Mouse (Mus musculus): ENCODE data around the gene Ddx21. TPM values are rescaled to one million over a fixed set of nuclear protein-coding genes. Genes with fewer than 3 reads are reported as not detected.
"Not testable (repeated sequence)": the region's sequence is repeated elsewhere in the genome, so short reads cannot be mapped to it uniquely, and the experiment has no call there.

Ddx21 gene
- polyA plus RNA-seq, 1 experiment from 2014 or later = 27.4 TPM

GRCm38 (mm10) chr10:62588616-62589015 lies 13.5 kb downstream of the Ddx21 start:
- no peaks in the 10 kb centered on the region for H3K4me1 ChIP-seq
- WGBS = 85% methylated on average over 4 of the region's 4 CpGs
- no peaks in the 10 kb centered on the region for H3K27me3 ChIP-seq
- H3K9me3 ChIP-seq = no peaks in the 10 kb centered on the region
- peaks cover 94% of the 10 kb centered on the region for H3K36me3 ChIP-seq
- no peak overlapping the region for H3K27ac ChIP-seq (replicated peaks)
- ATAC-seq (ENCODE audit: low FRiP score, low read depth) = no peak
- no peak overlapping the region for H3K4me3 ChIP-seq
- no peak overlapping the region for H3K4me2 ChIP-seq (replicated peaks)
- H3K9ac ChIP-seq (replicated peaks) = no peak overlapping the region

- no peak overlapping the region for H3K4me2 ChIP-seq (replicated peaks)
- H3K27me3 ChIP-seq = no peaks in the 10 kb centered on the region
- peaks cover 83% of the 10 kb centered on the region for H3K36me3 ChIP-seq
- no peak overlapping the region for H3K27ac ChIP-seq (replicated peaks)
- no peak overlapping the region for H3K9ac ChIP-seq (replicated peaks)
- 94% methylated on average over 1 of the region's 1 CpGs for WGBS
- ATAC-seq (ENCODE audit: low FRiP score, low read depth) = no peak
- peaks cover 2% of the 10 kb centered on the region; the same call in 1 of the 2 replicates for H3K4me1 ChIP-seq
- no peak overlapping the region for H3K4me3 ChIP-seq
- H3K9me3 ChIP-seq = no peaks in the 10 kb centered on the region
Measured at GRCm38 (mm10) chr10:62583245-62583644, 18.8 kb downstream of the Ddx21 start.

- Histone ChIP-seq H3K4me1 (peaks cover 2% of the 10 kb centered on the region; the same call in 1 of the 2 replicates), H3K36me3 (peaks cover 77% of the 10 kb centered on the region), H3K9me3 (no peaks in the 10 kb centered on the region), H3K4me3 (no peak overlapping the region), H3K9ac (replicated peaks) (no peak overlapping the region), H3K27ac (replicated peaks) (no peak overlapping the region), H3K4me2 (replicated peaks) (no peak overlapping the region), H3K27me3 (no peaks in the 10 kb centered on the region)
- WGBS = 92% methylated on average over 7 of the region's 7 CpGs
- no peak for ATAC-seq (ENCODE audit: low FRiP score, low read depth)
Measured at GRCm38 (mm10) chr10:62582701-62583100, 19.4 kb downstream of the Ddx21 start.

- no peaks in the 10 kb centered on the region for H3K27me3 ChIP-seq
- H3K4me1 ChIP-seq = peaks cover 7% of the 10 kb centered on the region
- H3K4me2 ChIP-seq (replicated peaks) = no peak overlapping the region
- H3K9me3 ChIP-seq = no peaks in the 10 kb centered on the region
- WGBS = 90% methylated on average over 17 of the region's 17 CpGs
- peaks cover 73% of the 10 kb centered on the region for H3K36me3 ChIP-seq
- no peak for ATAC-seq (ENCODE audit: low FRiP score, low read depth)
- H3K4me3 ChIP-seq = no peak overlapping the region
- no peak overlapping the region for H3K27ac ChIP-seq (replicated peaks)
- H3K9ac ChIP-seq (replicated peaks) = no peak overlapping the region
Measured at GRCm38 (mm10) chr10:62582263-62582662, 19.8 kb downstream of the Ddx21 start.

- H3K4me3 ChIP-seq; ATAC-seq (ENCODE audit: low FRiP score, low read depth); H3K9ac ChIP-seq (replicated peaks); H3K27me3 ChIP-seq; H3K27ac ChIP-seq (replicated peaks); H3K4me2 ChIP-seq (replicated peaks); H3K9me3 ChIP-seq: not testable (repeated sequence)
- Histone ChIP-seq H3K4me1 (peaks cover 15% of the 10 kb centered on the region), H3K36me3 (peaks cover 60% of the 10 kb centered on the region)
- WGBS = 88% methylated on average over 12 of the region's 13 CpGs
Measured at GRCm38 (mm10) chr10:62579129-62579528, 23.0 kb downstream of the Ddx21 start.

- WGBS = 6% methylated on average over 33 of the region's 33 CpGs
- Histone ChIP-seq H3K36me3 (peaks cover 60% of the 10 kb centered on the region), H3K9me3 (no peaks in the 10 kb centered on the region), H3K4me1 (peaks cover 15% of the 10 kb centered on the region), H3K27me3 (no peaks in the 10 kb centered on the region), H3K27ac (replicated peaks) (peak within 1 kb of the TSS; percentile 84), H3K4me2 (replicated peaks) (peak within 1 kb of the TSS; percentile 94), H3K9ac (replicated peaks) (peak within 1 kb of the TSS; percentile 93), H3K4me3 (peak within 1 kb of the TSS; percentile 96)
- peak; percentile 100 for ATAC-seq (ENCODE audit: low FRiP score, low read depth)
Measured at GRCm38 (mm10) chr10:62578338-62579100, 23.6 kb downstream of the Ddx21 start, which contains the start of gene Kif1bp. Gene Kif1bp (minus strand): TSS chr10:62578457.

GRCm38 (mm10) chr10:62577673-62578337 lies 24.3 kb downstream of the Ddx21 start:
- Histone ChIP-seq H3K4me1 (peaks cover 15% of the 10 kb centered on the region), H3K27ac (replicated peaks) (peak overlapping the region; percentile 84), H3K9ac (replicated peaks) (peak overlapping the region; percentile 93), H3K4me3 (peak overlapping the region; percentile 96), H3K4me2 (replicated peaks) (peak overlapping the region; percentile 94), H3K36me3 (peaks cover 59% of the 10 kb centered on the region), H3K9me3 (no peaks in the 10 kb centered on the region), H3K27me3 (no peaks in the 10 kb centered on the region)
- ATAC-seq (ENCODE audit: low FRiP score, low read depth) = peak; percentile 80; the same call in 1 of the 2 replicates
- WGBS = 2% methylated on average over 51 of the region's 54 CpGs

- ATAC-seq (ENCODE audit: low FRiP score, low read depth) = no peak
Measured at GRCm38 (mm10) chr10:62575001-62575400, 27.1 kb downstream of the Ddx21 start.

GRCm38 (mm10) chr10:62570126-62570871 lies 31.8 kb downstream of the Ddx21 start:
- WGBS = 98% methylated on average over 7 of the region's 7 CpGs
- H3K36me3 ChIP-seq = peaks cover 81% of the 10 kb centered on the region
- no peak for ATAC-seq (ENCODE audit: low FRiP score, low read depth)
- no peaks in the 10 kb centered on the region for H3K27me3 ChIP-seq
- H3K27ac ChIP-seq (replicated peaks) = no peak overlapping the region
- H3K9ac ChIP-seq (replicated peaks) = no peak overlapping the region
- no peak overlapping the region for H3K4me2 ChIP-seq (replicated peaks)
- H3K4me1 ChIP-seq = no peaks in the 10 kb centered on the region
- no peak overlapping the region for H3K4me3 ChIP-seq
- no peaks in the 10 kb centered on the region for H3K9me3 ChIP-seq

More at GRCm38 (mm10) chr10:62575001-62575400, 27.1 kb downstream of the Ddx21 start:
- no peak overlapping the region for H3K9ac ChIP-seq (replicated peaks)
- no peak overlapping the region for H3K4me3 ChIP-seq
- H3K36me3 ChIP-seq = peaks cover 47% of the 10 kb centered on the region
- H3K4me2 ChIP-seq (replicated peaks) = no peak overlapping the region
- no peaks in the 10 kb centered on the region for H3K27me3 ChIP-seq
- no peak overlapping the region for H3K27ac ChIP-seq (replicated peaks)
- H3K9me3 ChIP-seq = no peaks in the 10 kb centered on the region
- WGBS = 91% methylated on average over 13 of the region's 13 CpGs
- peaks cover 15% of the 10 kb centered on the region for H3K4me1 ChIP-seq

- whole genome bisulfite sequencing = 96% methylated on average over 4 of the region's 4 CpGs
- H3K4me1 ChIP-seq = no peaks in the 10 kb centered on the region
- no peak for ATAC-seq (ENCODE audit: low FRiP score, low read depth)
Measured at GRCm38 (mm10) chr10:62568861-62569260, 33.2 kb downstream of the Ddx21 start.

GRCm38 (mm10) chr10:62557736-62558135 lies 44.3 kb downstream of the Ddx21 start:
- no peak for ATAC-seq (ENCODE audit: low FRiP score, low read depth)
- Histone ChIP-seq H3K9me3 (no peaks in the 10 kb centered on the region), H3K4me1 (no peaks in the 10 kb centered on the region), H3K9ac (replicated peaks) (no peak overlapping the region), H3K4me2 (replicated peaks) (no peak overlapping the region), H3K36me3 (peaks cover 55% of the 10 kb centered on the region), H3K4me3 (no peak overlapping the region), H3K27me3 (no peaks in the 10 kb centered on the region), H3K27ac (replicated peaks) (no peak overlapping the region)
- 85% methylated on average over 1 of the region's 1 CpGs for WGBS

More at GRCm38 (mm10) chr10:62568861-62569260, 33.2 kb downstream of the Ddx21 start:
- peaks cover 81% of the 10 kb centered on the region for H3K36me3 ChIP-seq
- no peak overlapping the region for H3K4me2 ChIP-seq (replicated peaks)
- H3K9ac ChIP-seq (replicated peaks) = no peak overlapping the region
- no peak overlapping the region for H3K4me3 ChIP-seq
- no peaks in the 10 kb centered on the region for H3K27me3 ChIP-seq
- H3K27ac ChIP-seq (replicated peaks) = no peak overlapping the region
- no peaks in the 10 kb centered on the region for H3K9me3 ChIP-seq

GRCm38 (mm10) chr10:62556558-62556901 lies 45.6 kb downstream of the Ddx21 start:
- H3K27ac ChIP-seq (replicated peaks) = no peak overlapping the region
- H3K27me3 ChIP-seq = no peaks in the 10 kb centered on the region
- no peak overlapping the region for H3K4me2 ChIP-seq (replicated peaks)
- no peak overlapping the region for H3K4me3 ChIP-seq
- peaks cover 43% of the 10 kb centered on the region for H3K36me3 ChIP-seq
- no peak overlapping the region for H3K9ac ChIP-seq (replicated peaks)
- 86% methylated on average over 6 of the region's 6 CpGs for WGBS
- ATAC-seq (ENCODE audit: low FRiP score, low read depth) = no peak
- H3K9me3 ChIP-seq = no peaks in the 10 kb centered on the region
- no peaks in the 10 kb centered on the region for H3K4me1 ChIP-seq

Measured in midbrain, embryonic 12.5 days (tissue).